Mouse (Mus musculus): ENCODE results near the gene Gm1140. TPM values are rescaled to one million over a fixed set of nuclear protein-coding genes. Genes with fewer than 3 reads are reported as not detected.

Gene Gm1140
- not detected in 2 replicates for polyA plus RNA-seq (2012; rRNA removed; ENCODE audit: low replicate concordance)

DNA sequence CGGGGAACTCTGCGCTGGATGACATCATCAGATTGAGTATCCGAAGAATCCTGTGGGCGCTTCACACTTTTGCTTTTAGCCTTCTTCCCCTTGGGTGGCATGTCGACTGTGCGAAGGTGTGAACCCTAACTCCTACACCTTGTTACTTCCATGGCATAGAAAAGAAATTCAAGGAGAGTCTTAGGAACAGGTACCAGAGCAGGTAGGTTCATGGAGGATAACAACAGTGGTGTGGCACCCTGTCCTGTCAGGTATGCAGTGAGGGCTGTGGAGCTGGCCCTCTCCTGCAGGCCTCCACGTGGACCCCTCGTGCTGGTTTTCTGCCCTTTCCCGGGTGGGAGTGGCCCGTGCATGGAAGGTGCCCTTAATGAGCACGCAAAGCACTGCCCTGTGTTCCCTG is at the start of gene Gm1140:
Gene Gm1140, minus strand, starts transcription at position 101 of the 400 bp plus-strand sequence.

GRCm38 (mm10) chrX:67695398-67695797 is 2.0 kb upstream of the Gm1140 start, which contains the start of gene Gm14692:
Gene Gm14692 (plus strand): TSS chrX:67695698.

Other genes starting within 250 kb of the Gm1140 start
- not detected in 2 replicates for gene Gm14692, start 2.1 kb upstream of the Gm1140 start, polyA plus RNA-seq (2012; rRNA removed; ENCODE audit: low replicate concordance)
- not detected in 2 replicates for gene 4933436I01Rik, start 227.9 kb upstream of the Gm1140 start, polyA plus RNA-seq (2012; rRNA removed; ENCODE audit: low replicate concordance)

All from duodenum, adult 2 months (tissue).